Mouse (Mus musculus): ENCODE measurements at regions not wholly inside any gene's neighbourhood (a gene's known extent, or its start where the extent isn't known, plus 50 kb on each side); places are given as distances from the start of the nearest gene placed in this dataset.

- H3K79me2 ChIP-seq (replicated peaks; ENCODE audit: control insufficient read depth, extremely low read depth, insufficient read depth, poor library complexity, severe bottlenecking): no peaks in the 10 kb centered on the region
- in situ Hi-C loops (cut with MboI; ENCODE audit: low pct_ligation_motif_present, low pct_unique_long_range_greater_than_20kb, low sequenced_read_pairs): no loop called here
- H3K36me3 ChIP-seq (replicated peaks in 1 of 2; ENCODE audit: control insufficient read depth in 1 of 2, insufficient read depth in 1 of 2, low read length in 1 of 2): no peaks in the 10 kb centered on the region
- dilution Hi-C loops (cut with MboI; ENCODE audit: extremely low pct_ligation_motif_present, extremely low pct_unique_long_range_greater_than_20kb, low sequenced_read_pairs): no loop called here
- no peaks in the 10 kb centered on the region for H3K4me1 ChIP-seq (ENCODE audit: control insufficient read depth in 1 of 2, insufficient read depth in 2 of 2)
- no peak overlapping the region for H3K4me2 ChIP-seq (ENCODE audit: insufficient read depth, low read depth, poor library complexity, severe bottlenecking)
- TF ChIP-seq PAX5 (IDR thresholded peaks at IDR 0.05; ENCODE audit: low read length) (no peak), ZNF384 (IDR thresholded peaks at IDR 0.05; ENCODE audit: low read depth, low read length) (no peak), E2F4 (IDR thresholded peaks at IDR 0.05; ENCODE audit: insufficient replicate concordance, low read depth, low read length) (no peak), JUN (IDR thresholded peaks at IDR 0.05; ENCODE audit: insufficient read depth, low read depth, low read length) (no peak), ZMIZ1 (IDR thresholded peaks at IDR 0.05; ENCODE audit: low read depth, low read length) (no peak), HCFC1 (IDR thresholded peaks at IDR 0.05; ENCODE audit: low read depth, low read length) (no peak), CHD1 (IDR thresholded peaks at IDR 0.05; ENCODE audit: low read depth, low read length) (no peak), CHD2 (IDR thresholded peaks at IDR 0.05; ENCODE audit: low read length) (no peak), BHLHE40 (IDR thresholded peaks at IDR 0.05; ENCODE audit: low read depth, low read length) (no peak), MXI1 (IDR thresholded peaks at IDR 0.05; ENCODE audit: low read depth, low read length) (no peak), ELF1 (IDR thresholded peaks at IDR 0.05; ENCODE audit: low read depth, low read length) (no peak)
- no peaks in the 10 kb centered on the region for H3K9me3 ChIP-seq (replicated peaks; ENCODE audit: low read length)
- no peak overlapping the region for H3K9ac ChIP-seq (ENCODE audit: insufficient read depth, low read depth)
- no peak overlapping the region for H3K27ac ChIP-seq (ENCODE audit: insufficient read depth, low read depth)
- H3K27me3 ChIP-seq (replicated peaks): no peaks in the 10 kb centered on the region
- DNase-seq (ENCODE audit: extremely low read depth): no peak
- H3K4me3 ChIP-seq (replicated peaks in 1 of 3; ENCODE audit: low read depth in 2 of 3, low read length in 2 of 3, poor library complexity in 1 of 3): no peak overlapping the region
Observed at GRCm38 (mm10) chr3:21649885-21650469, 426.5 kb upstream of the Tbl1xr1 start.

- dilution Hi-C loops (cut with MboI; ENCODE audit: extremely low pct_ligation_motif_present, extremely low pct_unique_long_range_greater_than_20kb, low sequenced_read_pairs) (no loop called here), in situ Hi-C loops (cut with MboI; ENCODE audit: low pct_ligation_motif_present, low pct_unique_long_range_greater_than_20kb, low sequenced_read_pairs) (no loop called here)
- DNase-seq (ENCODE audit: extremely low read depth): no peak
Observed at GRCm38 (mm10) chr3:21655301-21655700, 421.2 kb upstream of the Tbl1xr1 start.

More at GRCm38 (mm10) chr3:21655301-21655700, 421.2 kb upstream of the Tbl1xr1 start:
- H3K27me3 ChIP-seq (replicated peaks): no peaks in the 10 kb centered on the region
- H3K4me3 ChIP-seq (replicated peaks in 1 of 3; ENCODE audit: low read depth in 2 of 3, low read length in 2 of 3, poor library complexity in 1 of 3): no peak overlapping the region
- no peak for TF ChIP-seq IRF4 (IDR thresholded peaks at IDR 0.05; ENCODE audit: low read depth, low read length)
- TF ChIP-seq MEF2A (IDR thresholded peaks at IDR 0.05; ENCODE audit: borderline replicate concordance, low read depth, low read length): no peak
- no peak for TF ChIP-seq ZNF384 (IDR thresholded peaks at IDR 0.05; ENCODE audit: low read depth, low read length)
- TF ChIP-seq UBTF (IDR thresholded peaks at IDR 0.05; ENCODE audit: low read depth, low read length): no peak
- TF ChIP-seq CHD1 (IDR thresholded peaks at IDR 0.05; ENCODE audit: low read depth, low read length): no peak
- no peak for TF ChIP-seq JUN (IDR thresholded peaks at IDR 0.05; ENCODE audit: insufficient read depth, low read depth, low read length)
- no peak for TF ChIP-seq CHD2 (IDR thresholded peaks at IDR 0.05; ENCODE audit: low read length)
- TF ChIP-seq ELF1 (IDR thresholded peaks at IDR 0.05; ENCODE audit: low read depth, low read length): no peak
- no peak for TF ChIP-seq USF2 (conservative IDR thresholded peaks at IDR 0.05; ENCODE audit: low read depth, low read length)
- no peak overlapping the region for H3K4me2 ChIP-seq (ENCODE audit: insufficient read depth, low read depth, poor library complexity, severe bottlenecking)
- H3K36me3 ChIP-seq (replicated peaks in 1 of 2; ENCODE audit: control insufficient read depth in 1 of 2, insufficient read depth in 1 of 2, low read length in 1 of 2): no peaks in the 10 kb centered on the region
- H3K27ac ChIP-seq (ENCODE audit: insufficient read depth, low read depth): no peak overlapping the region
- H3K4me1 ChIP-seq (ENCODE audit: control insufficient read depth in 1 of 2, insufficient read depth in 2 of 2): no peaks in the 10 kb centered on the region
- H3K9me3 ChIP-seq (replicated peaks; ENCODE audit: low read length): peaks cover 3% of the 10 kb centered on the region
- H3K9ac ChIP-seq (ENCODE audit: insufficient read depth, low read depth): no peak overlapping the region
- no peaks in the 10 kb centered on the region for H3K79me2 ChIP-seq (replicated peaks; ENCODE audit: control insufficient read depth, extremely low read depth, insufficient read depth, poor library complexity, severe bottlenecking)

Data from CH12.LX (cell line).